8 mouse cellular contexts compared by ENCODE assay signal in genomic region chr11:58979183-58979582, GRCm38 (mm10). TPM values are rescaled to one million over a fixed set of nuclear protein-coding genes. Genes with fewer than 3 reads are reported as not detected.
DNase-seq lines count a peak whose midpoint lies in the region; ATAC-seq and TF ChIP-seq lines count a peak whose summit lies in the region.

No protein-coding gene starts in this region.

- peak overlapping the region; percentile 94 for H3K4me2 ChIP-seq in kidney, embryonic 16.5 days (replicated peaks; ENCODE audit: low read depth, low read length)
- H3K4me2 ChIP-seq in intestine, embryonic 14.5 days (ENCODE audit: low read length): peak overlapping the region; percentile 98
- H3K4me2 ChIP-seq in myocyte (ENCODE audit: low read depth): peak overlapping the region; percentile 79

- H3K4me1 ChIP-seq in kidney, embryonic 16.5 days (ENCODE audit: insufficient read depth, low read length): peaks cover 34% of the 10 kb centered on the region
- peaks cover 14% of the 10 kb centered on the region for H3K4me1 ChIP-seq in brown adipose tissue, adult 24 weeks (ENCODE audit: control insufficient read depth, insufficient read depth, insufficient read length, low read length)
- H3K4me1 ChIP-seq in intestine, embryonic 14.5 days (replicated peaks; ENCODE audit: control insufficient read depth, insufficient read depth, low read length): peaks cover 24% of the 10 kb centered on the region

- no peaks in the 10 kb centered on the region for H3K27me3 ChIP-seq in kidney, embryonic 16.5 days (ENCODE audit: insufficient read depth, low read length)
- H3K27me3 ChIP-seq in intestine, embryonic 14.5 days (replicated peaks; ENCODE audit: control insufficient read depth, insufficient read depth, low read length): no peaks in the 10 kb centered on the region
- H3K27me3 ChIP-seq in myocyte (ENCODE audit: control insufficient read depth, insufficient read depth, insufficient read length): no peaks in the 10 kb centered on the region

- peaks cover 22% of the 10 kb centered on the region for H3K36me3 ChIP-seq in kidney, embryonic 16.5 days (ENCODE audit: insufficient read depth, low read length)
- H3K36me3 ChIP-seq in intestine, embryonic 14.5 days (ENCODE audit: control insufficient read depth, insufficient read depth, low read length): peaks cover 24% of the 10 kb centered on the region
- H3K36me3 ChIP-seq in myocyte (ENCODE audit: control insufficient read depth, insufficient read depth): peaks cover 9% of the 10 kb centered on the region

- WGBS in kidney, embryonic 16.5 days: 75% methylated on average over 3 of the region's 3 CpGs
- WGBS in intestine, embryonic 14.5 days: 80% methylated on average over 3 of the region's 3 CpGs

- peak overlapping the region; percentile 25 for H3ac ChIP-seq in myocyte (ENCODE audit: control insufficient read depth, insufficient read length)

- no peaks in the 10 kb centered on the region for H3K9me3 ChIP-seq in kidney, embryonic 16.5 days (ENCODE audit: low read length)
- H3K9me3 ChIP-seq in intestine, embryonic 14.5 days (ENCODE audit: control insufficient read depth, low read length): no peaks in the 10 kb centered on the region

- H3K79me2 ChIP-seq in myocyte (ENCODE audit: control insufficient read depth, insufficient read depth): peaks cover 51% of the 10 kb centered on the region

- DNase-seq in kidney, adult 11 months: no peak
- DNase-seq in intestine, embryonic 14.5 days (ENCODE audit: low spot score): no peak
- no peak for DNase-seq in thymus, postnatal 0 days (ENCODE audit: low spot score)
- DNase-seq in layer of hippocampus, postnatal 25 days (ENCODE audit: extremely low spot score in 1 of 2, low spot score in 1 of 2): no peak
- DNase-seq in cerebellum, postnatal 14 days: no peak

- no peak for ATAC-seq in kidney, embryonic 16.5 days (ENCODE audit: low FRiP score, low TSS enrichment)
- no peak for ATAC-seq in intestine, embryonic 14.5 days (replicated peaks; ENCODE audit: low FRiP score, low TSS enrichment, low read depth)

- peak overlapping the region; percentile 83 for H3K9ac ChIP-seq in kidney, embryonic 16.5 days (replicated peaks; ENCODE audit: low read length)
- peak overlapping the region; percentile 80 for H3K9ac ChIP-seq in intestine, embryonic 14.5 days (ENCODE audit: low read length)

- H3K27ac ChIP-seq in kidney, embryonic 16.5 days (ENCODE audit: low read length): no peak overlapping the region
- 0 out of 2 replicates have a peak overlapping the region, but pooled peaks have one; percentile 6 for H3K27ac ChIP-seq in brown adipose tissue, adult 24 weeks (replicated peaks; ENCODE audit: low read depth, low read length)
- H3K27ac ChIP-seq in intestine, embryonic 14.5 days (ENCODE audit: low read depth): no peak overlapping the region

- no peak for TF ChIP-seq POLR2A in myocyte (IDR thresholded peaks at IDR 0.05; ENCODE audit: insufficient read length, low read depth)

- H3K4me3 ChIP-seq in kidney, embryonic 16.5 days (ENCODE audit: low read length): peak overlapping the region; percentile 81
- H3K4me3 ChIP-seq in brown adipose tissue, adult 24 weeks (ENCODE audit: insufficient read depth, low read depth, low read length): peak overlapping the region; percentile 86
- H3K4me3 ChIP-seq in intestine, embryonic 14.5 days (ENCODE audit: low read depth, low read length): peak overlapping the region; percentile 95
- peak overlapping the region; percentile 99 for H3K4me3 ChIP-seq in myocyte

TF ChIP-seq in myocyte, 11 proteins besides CTCF, POLR2A, EP300 and RAD21:
- TF ChIP-seq MYOG (IDR thresholded peaks at IDR 0.05; ENCODE audit: control insufficient read depth in 1 of 3, insufficient read depth in 1 of 3, insufficient read length in 2 of 3, low read depth in 2 of 3) (no peak), CEBPB (IDR thresholded peaks at IDR 0.05; ENCODE audit: insufficient read depth, poor library complexity, severe bottlenecking) (peak; percentile 33; the same call in 1 of the 2 replicates)
TF ChIP-seq in myocyte: peak in this region for 1.

RNA-seq across cellular contexts. Expression of gene Trim11, which starts 1.3 kb away (rescaled TPM):
- 22.9 and 25.9 TPM in 2 replicates for polyA plus RNA-seq in kidney, embryonic 16.5 days (2015; fragmentation: Nextera tagmentation; extraction: Ambion mirVana)
- polyA plus RNA-seq in brown adipose tissue, adult 24 weeks (2012; ENCODE audit: insufficient read depth, insufficient read length, missing spikeins): 3.8 and 4.8 TPM in 2 replicates
- 16.5 and 19.6 TPM in 2 replicates for polyA plus RNA-seq in intestine, embryonic 14.5 days (2014; fragmentation: Nextera tagmentation; extraction: Ambion mirVana)
- polyA plus RNA-seq in myocyte (2012; fragmentation: generic; extraction: Trizol): 19.3 TPM
- polyA plus RNA-seq in thymus, postnatal 0 days (2015; fragmentation: Nextera tagmentation; extraction: Ambion mirVana): 49.6 and 54.0 TPM in 2 replicates
- 10 to 100 TPM; 26.2 to 29.7 TPM for total RNA-seq in layer of hippocampus, postnatal 25 days (2021)

RNA-seq across cellular contexts. Expression of gene Hist3h2a, which starts 24.7 kb away (rescaled TPM):
- 39.5 and 39.7 TPM in 2 replicates for polyA plus RNA-seq in kidney, embryonic 16.5 days (2015; fragmentation: Nextera tagmentation; extraction: Ambion mirVana)
- polyA plus RNA-seq in brown adipose tissue, adult 24 weeks (2012; ENCODE audit: insufficient read depth, insufficient read length, missing spikeins): 8.2 and 12.4 TPM in 2 replicates
- polyA plus RNA-seq in intestine, embryonic 14.5 days (2014; fragmentation: Nextera tagmentation; extraction: Ambion mirVana): 28.7 and 30.3 TPM in 2 replicates
- 24.4 TPM for polyA plus RNA-seq in myocyte (2012; fragmentation: generic; extraction: Trizol)
- 52.3 and 52.8 TPM in 2 replicates for polyA plus RNA-seq in thymus, postnatal 0 days (2015; fragmentation: Nextera tagmentation; extraction: Ambion mirVana)
- total RNA-seq in layer of hippocampus, postnatal 25 days (2021): 10 to 100 TPM; 66.0 to 73.9 TPM

RNA-seq across cellular contexts. Expression of gene Trim17, which starts 24.7 kb away (rescaled TPM):
- 0.42 and 0.64 TPM in 2 replicates for polyA plus RNA-seq in kidney, embryonic 16.5 days (2015; fragmentation: Nextera tagmentation; extraction: Ambion mirVana)
- polyA plus RNA-seq in brown adipose tissue, adult 24 weeks (2012; ENCODE audit: insufficient read depth, insufficient read length, missing spikeins): not detected in 2 replicates
- 0.24 and 0.28 TPM in 2 replicates for polyA plus RNA-seq in intestine, embryonic 14.5 days (2014; fragmentation: Nextera tagmentation; extraction: Ambion mirVana)
- 0.64 TPM for polyA plus RNA-seq in myocyte (2012; fragmentation: generic; extraction: Trizol)
- 0.29 and 0.44 TPM in 2 replicates for polyA plus RNA-seq in thymus, postnatal 0 days (2015; fragmentation: Nextera tagmentation; extraction: Ambion mirVana)
- 1 to 10 TPM; 5.3 to 5.5 TPM for total RNA-seq in layer of hippocampus, postnatal 25 days (2021)

RNA-seq across cellular contexts. Expression of gene Hist3h2ba, which starts 30.5 kb away (rescaled TPM):
- polyA plus RNA-seq in kidney, embryonic 16.5 days (2015; fragmentation: Nextera tagmentation; extraction: Ambion mirVana): 93.4 and 93.5 TPM in 2 replicates
- polyA plus RNA-seq in brown adipose tissue, adult 24 weeks (2012; ENCODE audit: insufficient read depth, insufficient read length, missing spikeins): not detected in 2 replicates
- polyA plus RNA-seq in intestine, embryonic 14.5 days (2014; fragmentation: Nextera tagmentation; extraction: Ambion mirVana): 24.9 and 26.3 TPM in 2 replicates
- polyA plus RNA-seq in myocyte (2012; fragmentation: generic; extraction: Trizol): 0.88 TPM
- polyA plus RNA-seq in thymus, postnatal 0 days (2015; fragmentation: Nextera tagmentation; extraction: Ambion mirVana): 50.8 and 57.5 TPM in 2 replicates
- 100 to 1,000 TPM in 1 of 2 experiments, 10 to 100 TPM in 1; 99.0 to 107 TPM for total RNA-seq in layer of hippocampus, postnatal 25 days (2021)

RNA-seq across cellular contexts. Expression of gene Rnf187, which starts 40.5 kb away (rescaled TPM):
- polyA plus RNA-seq in kidney, embryonic 16.5 days (2015; fragmentation: Nextera tagmentation; extraction: Ambion mirVana): 217 and 219 TPM in 2 replicates
- 76.4 and 79.9 TPM in 2 replicates for polyA plus RNA-seq in brown adipose tissue, adult 24 weeks (2012; ENCODE audit: insufficient read depth, insufficient read length, missing spikeins)
- polyA plus RNA-seq in intestine, embryonic 14.5 days (2014; fragmentation: Nextera tagmentation; extraction: Ambion mirVana): 240 and 258 TPM in 2 replicates
- 197 TPM for polyA plus RNA-seq in myocyte (2012; fragmentation: generic; extraction: Trizol)
- polyA plus RNA-seq in thymus, postnatal 0 days (2015; fragmentation: Nextera tagmentation; extraction: Ambion mirVana): 245 and 268 TPM in 2 replicates
- total RNA-seq in layer of hippocampus, postnatal 25 days (2021): 100 to 1,000 TPM; 505 to 581 TPM
